Mouse (Mus musculus): ENCODE measurements around the gene Galk1. TPM values are rescaled to one million over a fixed set of nuclear protein-coding genes. Genes with fewer than 3 reads are reported as not detected.

The Galk1 gene
- polyA plus RNA-seq, 1 experiment = 58.6 TPM

DNA sequence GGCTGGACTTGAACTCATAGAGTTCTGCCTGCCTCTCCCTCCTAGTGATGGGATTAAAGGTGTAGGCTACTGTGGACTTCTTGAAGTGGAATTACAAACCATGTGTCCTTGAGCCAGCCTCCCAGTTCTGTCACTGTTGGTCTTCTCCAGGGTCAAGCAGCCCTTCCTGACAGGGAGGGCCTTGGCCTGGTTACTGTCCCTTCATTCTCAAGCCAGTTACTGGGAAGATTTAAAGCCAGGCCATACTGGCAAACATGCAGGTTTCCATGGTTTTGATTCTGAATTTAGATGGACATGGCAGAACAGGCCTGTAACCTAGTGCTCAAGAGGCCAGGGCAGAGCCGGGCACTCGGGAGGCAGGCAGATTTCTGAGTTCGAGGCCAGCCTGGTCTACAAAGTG lies 17.3 kb downstream of the Galk1 start:
- Histone ChIP-seq H3K4me3 (ENCODE audit: insufficient read depth, low read length) (no peak overlapping the region), H3K27ac (ENCODE audit: insufficient read depth, low read length) (no peak overlapping the region), H3K4me1 (ENCODE audit: control insufficient read depth, insufficient read depth, low read length) (no peaks in the 10 kb centered on the region)
- TF ChIP-seq POLR2A (IDR thresholded peaks at IDR 0.05; ENCODE audit: low read depth, low read length) = no peak
- TF ChIP-seq CTCF (IDR thresholded peaks at IDR 0.05; ENCODE audit: borderline replicate concordance, insufficient read depth, low read length) = no peak

GRCm38 (mm10) chr11:115992098-115992497 lies 20.4 kb downstream of the Galk1 start:
- Histone ChIP-seq H3K27ac (ENCODE audit: insufficient read depth, low read length) (no peak overlapping the region), H3K4me1 (ENCODE audit: control insufficient read depth, insufficient read depth, low read length) (no peaks in the 10 kb centered on the region), H3K4me3 (ENCODE audit: insufficient read depth, low read length) (no peak overlapping the region)
- TF ChIP-seq POLR2A (IDR thresholded peaks at IDR 0.05; ENCODE audit: low read depth, low read length) (no peak), CTCF (IDR thresholded peaks at IDR 0.05; ENCODE audit: borderline replicate concordance, insufficient read depth, low read length) (no peak)

DNA sequence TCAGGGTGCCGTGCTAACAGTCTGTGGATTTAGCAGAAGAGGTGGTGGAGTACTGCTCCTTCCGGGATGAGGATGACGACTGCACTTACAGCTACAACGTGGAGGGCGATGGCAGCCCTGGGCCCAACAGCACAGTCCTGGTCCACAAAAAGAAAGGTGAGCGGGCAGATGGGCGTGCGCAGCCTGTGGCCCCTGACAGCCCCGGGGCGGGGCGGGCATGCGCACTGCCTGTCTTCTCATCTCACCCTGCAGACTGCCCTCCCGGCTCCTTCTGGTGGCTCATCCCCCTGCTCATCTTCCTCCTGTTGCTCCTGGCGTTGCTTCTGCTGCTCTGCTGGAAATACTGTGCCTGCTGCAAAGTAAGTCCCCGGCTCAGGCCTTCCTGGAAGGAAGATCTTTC lies 22.8 kb downstream of the Galk1 start:
- H3K4me1 ChIP-seq (ENCODE audit: control insufficient read depth, insufficient read depth, low read length) = no peaks in the 10 kb centered on the region
- no peak overlapping the region for H3K27ac ChIP-seq (ENCODE audit: insufficient read depth, low read length)
- TF ChIP-seq POLR2A (IDR thresholded peaks at IDR 0.05; ENCODE audit: low read depth, low read length) (no peak), CTCF (IDR thresholded peaks at IDR 0.05; ENCODE audit: borderline replicate concordance, insufficient read depth, low read length) (no peak)
- no peak overlapping the region for H3K4me3 ChIP-seq (ENCODE audit: insufficient read depth, low read length)

DNA sequence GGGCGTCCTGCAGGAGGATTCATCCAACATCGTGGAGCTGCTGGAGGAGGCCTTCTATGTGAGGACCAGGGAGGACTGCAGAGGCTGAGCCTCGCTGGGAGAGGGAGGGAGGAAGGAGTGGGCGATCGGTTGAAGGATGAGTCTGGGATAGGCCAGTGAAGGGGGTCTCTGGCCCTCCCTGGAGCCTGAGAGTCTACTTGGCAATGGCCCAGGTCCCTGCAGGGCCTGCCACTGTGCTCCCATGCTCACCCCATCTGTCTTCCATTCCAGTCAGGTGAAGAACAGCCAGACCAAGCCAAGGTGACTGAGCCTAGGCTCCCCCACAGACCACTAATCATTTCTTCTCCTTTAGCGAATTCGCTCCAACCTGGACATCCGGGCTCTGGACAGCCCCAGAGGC lies 29.2 kb downstream of the Galk1 start:
- TF ChIP-seq CTCF (IDR thresholded peaks at IDR 0.05; ENCODE audit: borderline replicate concordance, insufficient read depth, low read length) (no peak), POLR2A (IDR thresholded peaks at IDR 0.05; ENCODE audit: low read depth, low read length) (no peak)
- no peak overlapping the region for H3K27ac ChIP-seq (ENCODE audit: insufficient read depth, low read length)
- no peaks in the 10 kb centered on the region for H3K4me1 ChIP-seq (ENCODE audit: control insufficient read depth, insufficient read depth, low read length)
- H3K4me3 ChIP-seq (ENCODE audit: insufficient read depth, low read length) = no peak overlapping the region

DNA sequence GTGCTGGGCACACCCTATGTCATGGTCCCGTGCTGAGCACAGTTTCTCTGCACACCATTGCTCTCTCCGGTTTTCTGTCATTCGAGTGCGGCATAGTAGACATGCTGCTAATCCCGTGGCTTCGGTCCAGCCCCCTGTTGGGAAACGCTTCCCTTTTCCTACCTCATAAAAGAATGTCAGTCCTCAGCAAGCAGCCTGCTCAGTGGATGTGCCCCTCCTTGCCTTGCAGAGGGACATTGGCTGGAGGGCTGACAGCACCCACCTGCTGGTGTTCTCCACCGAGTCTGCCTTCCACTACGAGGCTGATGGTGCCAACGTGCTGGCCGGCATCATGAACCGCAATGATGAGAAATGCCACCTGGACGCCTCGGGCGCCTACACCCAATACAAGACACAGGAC lies 30.0 kb downstream of the Galk1 start:
- Histone ChIP-seq H3K27ac (ENCODE audit: insufficient read depth, low read length) (no peak overlapping the region), H3K4me3 (ENCODE audit: insufficient read depth, low read length) (no peak overlapping the region), H3K4me1 (ENCODE audit: control insufficient read depth, insufficient read depth, low read length) (no peaks in the 10 kb centered on the region)
- TF ChIP-seq POLR2A (IDR thresholded peaks at IDR 0.05; ENCODE audit: low read depth, low read length) (no peak), CTCF (IDR thresholded peaks at IDR 0.05; ENCODE audit: borderline replicate concordance, insufficient read depth, low read length) (no peak)

GRCm38 (mm10) chr11:115975544-115975943 lies 37.0 kb downstream of the Galk1 start:
- TF ChIP-seq POLR2A (IDR thresholded peaks at IDR 0.05; ENCODE audit: low read depth, low read length) (no peak), CTCF (IDR thresholded peaks at IDR 0.05; ENCODE audit: borderline replicate concordance, insufficient read depth, low read length) (no peak)
- no peak overlapping the region for H3K4me3 ChIP-seq (ENCODE audit: insufficient read depth, low read length)
- no peaks in the 10 kb centered on the region for H3K4me1 ChIP-seq (ENCODE audit: control insufficient read depth, insufficient read depth, low read length)
- H3K27ac ChIP-seq (ENCODE audit: insufficient read depth, low read length) = no peak overlapping the region

DNA sequence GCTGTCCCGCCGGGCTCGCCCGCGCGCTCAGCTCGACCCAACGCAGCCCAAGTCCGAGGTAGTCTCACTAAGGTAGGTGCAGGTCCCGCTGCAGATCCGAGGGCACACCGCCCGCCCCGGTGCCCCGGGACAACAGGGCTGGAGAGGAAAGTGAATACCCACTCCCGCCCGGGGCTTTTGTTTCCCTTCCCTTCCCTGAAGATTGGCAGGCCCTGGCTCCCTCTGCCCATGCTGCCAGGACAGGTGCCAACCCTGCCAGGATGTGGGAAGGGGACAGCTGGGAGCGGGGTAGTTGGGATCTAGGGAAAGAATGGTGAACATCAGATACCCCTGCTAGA lies 37.5 kb downstream of the Galk1 start:
- H3K27ac ChIP-seq (ENCODE audit: insufficient read depth, low read length) = no peak overlapping the region
- TF ChIP-seq POLR2A (IDR thresholded peaks at IDR 0.05; ENCODE audit: low read depth, low read length) (no peak), CTCF (IDR thresholded peaks at IDR 0.05; ENCODE audit: borderline replicate concordance, insufficient read depth, low read length) (no peak)
- no peak overlapping the region for H3K4me3 ChIP-seq (ENCODE audit: insufficient read depth, low read length)

DNA sequence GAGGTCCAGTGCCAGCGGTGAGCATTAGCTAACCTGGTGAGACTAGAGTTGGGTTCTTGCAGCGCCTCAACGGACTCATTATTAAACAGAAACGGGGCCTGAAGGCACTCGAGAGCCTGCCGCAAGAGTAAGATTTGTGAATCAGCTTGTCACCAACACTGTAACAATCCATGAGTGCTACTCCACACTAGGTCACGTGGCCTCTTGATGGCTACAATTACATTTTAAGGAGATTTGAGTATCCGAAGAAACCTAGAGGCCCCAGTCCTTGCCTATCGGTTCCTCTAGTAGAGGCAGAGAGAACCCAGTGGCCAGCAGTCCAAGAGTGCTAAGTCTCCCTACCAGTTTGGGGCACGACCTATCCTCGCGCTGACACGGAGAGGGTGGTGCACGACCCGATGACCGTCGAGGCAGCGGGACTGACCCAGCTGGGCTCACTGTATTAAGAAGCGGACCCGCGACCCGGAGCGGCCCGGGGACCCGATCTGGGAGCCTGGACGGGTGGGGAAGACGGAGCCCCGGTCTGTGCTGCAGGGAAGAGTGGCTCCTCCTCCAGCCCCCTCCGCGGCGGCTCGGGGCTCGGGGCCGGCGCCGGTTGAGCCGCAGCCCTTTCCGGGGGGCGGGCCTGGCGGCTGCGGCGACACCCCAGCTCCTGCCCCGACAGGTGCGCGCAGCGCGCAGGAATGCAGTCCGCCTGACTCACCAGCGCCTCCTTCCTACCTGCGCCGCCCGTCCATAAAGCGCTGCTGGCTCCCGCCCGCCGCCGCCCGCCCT lies 38.0 kb downstream of the Galk1 start, which contains the start of gene Itgb4:
Gene Itgb4 (plus strand): TSS at position 401 of the 774 bp plus-strand sequence.
- no peak within 1 kb of the TSS for H3K27ac ChIP-seq (ENCODE audit: insufficient read depth, low read length)

More for the DNA sequence above, 37.5 kb downstream of the Galk1 start:
- peaks cover under 1% of the 10 kb centered on the region; the same call in 1 of the 2 replicates for H3K4me1 ChIP-seq (ENCODE audit: control insufficient read depth, insufficient read depth, low read length)

DNA sequence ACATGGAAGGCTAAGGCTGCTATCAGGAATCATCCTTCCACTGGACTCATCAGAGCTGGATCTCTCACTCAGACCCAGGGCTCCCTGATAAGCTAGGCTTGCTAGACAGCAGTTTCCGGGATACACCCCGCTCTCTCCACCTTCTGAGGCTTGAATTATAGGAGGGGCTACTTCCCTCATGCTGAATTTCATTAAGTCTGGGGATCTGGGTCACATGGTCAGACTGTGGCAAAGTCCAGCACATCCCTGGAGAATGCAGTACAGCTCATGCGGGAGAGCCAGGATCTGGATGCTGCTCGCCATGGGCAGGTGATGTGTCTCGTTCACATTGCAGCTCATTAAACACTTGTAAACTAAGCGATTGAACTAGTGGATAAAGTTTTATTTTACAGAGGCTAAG lies 41.5 kb downstream of the Galk1 start:
- Histone ChIP-seq H3K4me3 (ENCODE audit: insufficient read depth, low read length) (no peak overlapping the region), H3K27ac (ENCODE audit: insufficient read depth, low read length) (peak overlapping the region; percentile 95; the same call in 1 of the 2 replicates), H3K4me1 (ENCODE audit: control insufficient read depth, insufficient read depth, low read length) (peaks cover 9% of the 10 kb centered on the region)
- TF ChIP-seq CTCF (IDR thresholded peaks at IDR 0.05; ENCODE audit: borderline replicate concordance, insufficient read depth, low read length) = no peak
- peak; percentile 26; the same call in 1 of the 2 replicates for TF ChIP-seq POLR2A (IDR thresholded peaks at IDR 0.05; ENCODE audit: low read depth, low read length)

More for the DNA sequence above, 38.0 kb downstream of the Galk1 start, which contains the start of gene Itgb4:
- TF ChIP-seq CTCF (IDR thresholded peaks at IDR 0.05; ENCODE audit: borderline replicate concordance, insufficient read depth, low read length) (no peak), POLR2A (IDR thresholded peaks at IDR 0.05; ENCODE audit: low read depth, low read length) (no peak)
- Histone ChIP-seq H3K4me3 (ENCODE audit: insufficient read depth, low read length) (peak within 1 kb of the TSS; percentile 26; the same call in 1 of the 2 replicates), H3K4me1 (ENCODE audit: control insufficient read depth, insufficient read depth, low read length) (peaks cover 4% of the 10 kb centered on the region; the same call in 1 of the 2 replicates)

- TF ChIP-seq POLR2A (IDR thresholded peaks at IDR 0.05; ENCODE audit: low read depth, low read length) (no peak; the same call in 1 of the 2 replicates), CTCF (IDR thresholded peaks at IDR 0.05; ENCODE audit: borderline replicate concordance, insufficient read depth, low read length) (no peak)
- Histone ChIP-seq H3K27ac (ENCODE audit: insufficient read depth, low read length) (peak overlapping the region; percentile 95), H3K4me3 (ENCODE audit: insufficient read depth, low read length) (no peak overlapping the region), H3K4me1 (ENCODE audit: control insufficient read depth, insufficient read depth, low read length) (peaks cover 9% of the 10 kb centered on the region)
Observed at GRCm38 (mm10) chr11:115970006-115970673, 42.4 kb downstream of the Galk1 start.
